Mouse (Mus musculus) thymus, postnatal 36 days (tissue): Measurements from ENCODE around the gene Akap13.
A peak's percentile ranks its signal among the peaks of the same experiment; 100 is the strongest.
"Not testable (repeated sequence)": the region's sequence is repeated elsewhere in the genome, so short reads cannot be mapped to it uniquely, and the experiment has no call there.

Experiments used
- DNase-seq, 2 experiments: peaks; one replicate each; pipeline ENCODE4 v3.0.0; 2022; ENCODE audit warnings: mixed read lengths in 2 of 2

Akap13 gene

DNA sequence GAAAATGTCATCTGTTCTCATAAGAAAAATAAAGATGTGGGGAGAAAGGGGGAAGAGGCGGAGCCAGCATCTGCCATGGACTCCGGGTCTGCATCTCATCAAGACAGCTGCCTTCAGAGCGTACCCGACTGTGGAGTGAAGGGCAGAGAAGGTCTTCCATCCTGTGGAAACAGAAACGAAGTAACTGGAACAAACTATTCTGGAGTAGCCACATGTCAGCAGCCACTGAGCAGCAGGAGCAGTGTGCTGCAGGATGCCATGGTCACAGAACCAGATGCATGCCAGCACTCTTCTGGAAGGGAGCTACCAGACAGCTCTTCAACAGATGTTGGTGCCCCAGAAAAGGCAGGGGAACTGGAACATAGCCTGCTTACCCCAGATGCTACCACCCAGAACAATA lies 153.4 kb downstream of the Akap13 start:
- peak; percentile 32 to 49 for DNase-seq

DNA sequence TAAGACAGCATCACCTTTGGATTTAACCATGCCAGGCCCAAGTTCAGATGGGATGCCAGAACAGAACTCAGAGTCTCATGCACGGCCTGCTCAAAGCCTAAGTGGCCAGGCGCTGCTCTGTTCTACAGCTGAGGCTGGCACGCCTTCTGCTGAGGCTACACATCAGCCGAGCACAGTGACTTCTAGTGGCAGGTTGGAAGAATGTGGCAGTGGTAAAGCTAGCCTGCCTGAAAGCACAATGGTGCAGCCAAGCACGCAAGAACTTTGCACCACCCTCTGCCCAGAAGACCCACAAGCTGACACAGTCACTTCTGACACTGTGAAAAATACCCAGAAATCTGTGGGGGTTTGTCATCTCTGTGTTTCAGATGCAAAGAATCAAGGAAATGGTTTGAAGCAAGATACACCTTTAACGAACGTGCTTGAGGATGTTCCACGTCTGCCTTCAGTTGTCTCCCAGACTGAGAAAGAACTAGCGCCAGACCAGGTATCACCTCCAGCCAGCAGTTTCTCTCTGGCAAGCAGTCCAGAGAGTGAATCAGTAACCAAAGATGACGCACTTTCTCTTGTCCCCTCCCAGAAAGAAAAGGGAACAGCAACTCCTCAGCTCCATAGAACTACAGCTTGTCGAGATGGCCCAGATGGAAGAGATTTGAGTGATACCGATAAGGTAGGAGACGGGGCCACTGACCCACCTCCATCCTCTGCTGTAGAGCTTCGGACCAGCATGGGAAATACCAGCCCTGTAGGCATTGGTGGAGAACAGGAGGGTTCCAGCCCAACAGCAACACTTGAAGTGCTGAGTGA lies 154.3 kb downstream of the Akap13 start:
- DNase-seq, result peak; percentile 61 to 72

DNA sequence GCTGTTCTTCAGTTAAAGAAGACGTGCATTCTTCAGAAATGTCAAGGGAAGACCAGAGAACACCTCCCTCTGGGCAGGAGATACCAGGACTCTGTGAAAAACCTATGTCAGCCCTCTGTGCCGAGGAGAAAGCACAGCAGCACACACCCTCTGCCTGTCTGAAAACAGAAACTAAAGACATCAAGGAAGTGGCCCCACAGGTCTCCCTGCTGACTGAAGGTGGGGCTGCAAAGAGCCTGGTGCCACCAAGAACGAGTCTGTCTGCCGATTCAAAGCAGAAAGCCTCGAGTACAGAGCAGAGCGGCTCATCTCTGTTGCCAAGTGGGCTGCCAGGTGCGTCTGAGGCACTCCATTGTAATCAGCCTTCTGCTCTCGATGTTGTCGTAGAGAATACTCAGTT lies 155.1 kb downstream of the Akap13 start:
- DNase-seq, result peak; percentile 73 to 84

DNA sequence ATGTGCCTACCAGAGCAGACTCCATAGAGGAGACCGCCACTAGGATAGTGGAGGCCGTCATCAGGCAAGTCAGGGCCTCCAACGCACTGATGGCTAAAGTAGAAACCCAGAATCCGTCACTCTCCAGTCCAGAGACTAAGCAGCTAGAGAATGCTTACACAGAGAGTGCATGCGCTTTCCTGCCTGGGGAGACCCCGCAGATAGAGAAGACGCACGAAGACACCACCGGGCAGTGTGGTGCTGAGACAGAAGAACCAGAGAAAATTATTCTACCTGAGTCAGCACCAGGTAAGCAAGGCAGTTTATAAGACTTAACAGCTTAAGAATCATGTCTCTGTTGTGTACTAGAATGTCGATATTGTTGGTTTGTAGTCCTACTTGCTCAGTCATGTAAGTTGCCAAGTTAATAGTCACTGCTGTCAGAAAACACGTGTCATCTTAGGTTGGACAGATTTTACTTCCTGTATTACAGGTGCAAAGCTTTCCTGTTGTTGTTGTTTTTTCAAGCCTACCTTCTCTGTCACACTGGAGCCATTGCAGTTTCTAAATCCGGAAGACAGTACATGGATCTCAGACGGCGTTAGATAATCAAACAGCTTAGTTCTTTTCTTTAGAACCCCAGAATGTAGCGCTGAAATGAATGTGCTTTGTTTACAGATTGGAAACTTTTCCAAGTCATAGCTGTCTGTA lies 156.1 kb downstream of the Akap13 start:
- peak in 1 of 2 experiments; percentile 22 for DNase-seq

DNA sequence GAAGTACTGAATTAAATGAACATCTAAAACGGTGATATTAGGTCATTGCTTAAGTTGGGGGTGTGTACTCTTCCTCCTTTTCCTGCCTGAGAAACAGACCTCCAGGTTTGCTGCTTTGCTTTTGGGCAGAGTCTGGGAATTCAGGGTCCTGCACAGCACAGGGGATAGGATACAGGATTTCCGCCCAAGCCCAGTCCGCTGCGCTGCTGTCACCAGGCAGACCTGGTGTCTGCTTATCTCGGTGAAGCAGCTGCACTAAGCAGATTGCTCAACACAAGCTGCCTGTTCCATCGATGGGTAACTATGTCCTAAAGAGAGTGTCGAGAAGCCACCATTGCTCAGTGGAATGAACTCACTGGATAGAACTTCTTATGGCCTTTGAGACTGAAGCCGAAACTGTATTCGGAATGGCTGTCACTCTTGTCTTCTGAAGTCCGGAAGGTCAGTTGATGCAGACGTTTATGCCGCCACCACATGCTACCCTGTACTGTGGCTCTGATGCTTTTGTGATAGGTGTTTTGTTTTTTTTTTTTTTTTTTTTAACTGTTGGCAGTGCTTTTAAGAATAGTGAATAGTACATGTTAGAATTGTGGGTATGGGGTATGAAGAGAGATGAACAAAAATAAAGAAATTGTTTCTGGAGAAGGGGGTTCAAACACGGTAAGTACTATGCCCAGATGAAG lies 156.8 kb downstream of the Akap13 start:
- peak; percentile 35 to 54 for DNase-seq

DNA sequence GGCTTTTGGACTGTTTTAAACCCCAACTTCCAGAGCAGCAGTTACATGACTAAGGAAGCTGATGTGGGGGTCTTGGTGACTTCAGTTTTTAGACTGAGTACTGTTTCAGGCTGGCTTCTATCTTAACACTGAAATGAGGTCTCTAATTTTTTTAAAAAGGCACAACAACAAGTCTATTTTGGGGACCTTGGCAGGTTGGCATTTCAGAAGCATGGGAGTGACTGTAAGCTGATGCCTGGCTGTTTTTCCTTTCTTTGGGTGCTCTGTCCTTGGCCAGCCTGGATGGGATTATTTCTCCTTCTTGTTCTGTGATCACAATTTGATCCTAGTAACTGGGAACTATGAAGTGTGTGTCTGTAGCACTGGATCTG lies 157.3 kb downstream of the Akap13 start:
- no peak for DNase-seq

DNA sequence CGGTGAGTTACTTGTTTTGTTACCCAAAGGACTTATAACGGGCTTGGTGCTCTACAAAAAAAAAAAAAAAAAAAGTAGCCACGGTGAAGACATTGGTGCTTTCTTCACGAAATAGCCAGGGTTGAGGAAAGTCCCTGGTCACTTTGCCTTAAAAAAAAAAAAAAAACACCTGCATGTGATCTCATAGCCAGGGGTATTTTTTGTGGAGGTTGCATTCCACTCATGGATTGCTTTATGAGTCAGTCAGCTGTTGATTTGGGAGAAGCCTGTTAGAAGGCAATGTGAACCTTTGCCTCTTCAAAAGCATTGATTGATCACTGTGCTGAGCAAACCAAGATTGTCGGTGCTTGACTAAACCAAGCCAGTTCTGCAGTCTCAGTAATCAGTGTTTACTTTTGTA lies 157.9 kb downstream of the Akap13 start:
- no peak for DNase-seq

DNA sequence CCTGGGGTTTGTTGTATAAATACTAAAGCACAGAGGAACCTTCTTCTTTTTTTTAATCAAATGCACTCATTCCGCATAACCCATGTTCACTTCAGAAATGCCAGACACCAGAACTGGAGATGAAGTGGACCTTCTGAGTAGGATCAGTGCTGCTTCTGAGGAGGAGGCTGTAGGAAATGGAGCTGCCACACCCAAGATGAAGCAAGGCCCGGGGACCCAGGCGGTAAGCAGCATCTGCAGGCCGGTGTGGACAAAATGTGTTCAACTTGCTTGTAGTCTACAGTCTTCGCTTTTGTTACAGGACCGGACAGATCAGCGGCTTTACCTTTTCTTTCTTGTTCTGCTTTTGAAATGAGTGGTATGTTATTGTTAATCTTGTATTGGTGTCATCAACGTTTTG lies 159.5 kb downstream of the Akap13 start:
- DNase-seq, result no peak

DNA sequence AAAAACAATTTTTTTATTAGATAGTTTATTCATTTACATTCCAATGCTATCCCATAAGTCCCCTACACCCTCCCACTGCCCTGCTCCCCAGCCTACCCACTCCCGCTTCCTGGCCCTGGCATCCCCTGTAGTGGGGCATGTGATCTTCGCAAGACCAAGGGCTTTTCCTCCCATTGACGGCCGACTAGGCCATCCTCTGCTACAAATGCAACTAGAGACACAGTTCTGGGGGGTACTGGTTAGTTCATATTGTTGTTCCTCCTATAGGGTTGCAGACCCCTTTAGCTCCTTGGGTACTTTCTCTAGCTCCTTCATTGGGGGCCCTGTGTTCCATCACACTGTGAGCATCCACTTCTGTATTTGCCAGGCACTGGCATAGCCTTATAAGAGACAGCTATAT lies 161.9 kb downstream of the Akap13 start:
- DNase-seq, result not testable (repeated sequence)

DNA sequence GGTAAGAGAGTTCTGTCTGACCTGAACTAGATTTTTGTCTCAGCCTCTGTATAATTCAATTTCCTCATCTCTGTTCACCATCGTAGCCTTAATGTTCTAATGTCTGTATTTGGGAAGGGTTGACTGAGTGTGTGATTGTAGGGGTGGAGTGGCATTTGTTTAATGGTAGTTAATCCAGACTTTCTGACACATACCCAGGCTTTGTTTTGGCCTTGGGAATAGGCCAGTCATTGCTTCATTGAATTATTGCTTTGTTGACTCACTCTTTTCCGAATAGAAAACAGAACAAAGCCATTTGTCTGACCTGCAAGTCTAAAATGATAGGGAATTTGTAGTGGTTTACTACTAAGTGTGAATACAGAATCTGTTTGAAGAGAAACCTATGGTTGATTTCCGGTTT lies 163.4 kb downstream of the Akap13 start:
- no peak for DNase-seq

DNA sequence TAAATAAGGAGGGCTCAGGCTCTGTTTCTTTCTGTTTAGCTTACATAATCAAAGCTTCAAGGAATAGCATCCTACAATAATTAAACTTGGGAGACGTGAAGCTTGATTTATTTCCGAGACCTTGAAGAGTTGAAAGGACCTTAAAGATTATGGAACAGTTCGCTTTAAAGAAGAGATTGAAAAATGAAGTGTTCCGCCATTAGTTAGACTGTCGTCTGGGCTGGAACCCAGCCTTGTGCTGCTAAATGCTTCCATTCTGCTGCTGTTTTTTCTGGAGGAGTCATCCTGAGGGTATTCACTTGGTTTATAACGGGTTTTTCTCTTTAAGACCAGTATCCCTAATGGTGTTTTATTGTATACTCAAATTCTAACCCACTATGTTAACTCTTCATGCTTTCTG lies 164.5 kb downstream of the Akap13 start:
- no peak for DNase-seq

DNA sequence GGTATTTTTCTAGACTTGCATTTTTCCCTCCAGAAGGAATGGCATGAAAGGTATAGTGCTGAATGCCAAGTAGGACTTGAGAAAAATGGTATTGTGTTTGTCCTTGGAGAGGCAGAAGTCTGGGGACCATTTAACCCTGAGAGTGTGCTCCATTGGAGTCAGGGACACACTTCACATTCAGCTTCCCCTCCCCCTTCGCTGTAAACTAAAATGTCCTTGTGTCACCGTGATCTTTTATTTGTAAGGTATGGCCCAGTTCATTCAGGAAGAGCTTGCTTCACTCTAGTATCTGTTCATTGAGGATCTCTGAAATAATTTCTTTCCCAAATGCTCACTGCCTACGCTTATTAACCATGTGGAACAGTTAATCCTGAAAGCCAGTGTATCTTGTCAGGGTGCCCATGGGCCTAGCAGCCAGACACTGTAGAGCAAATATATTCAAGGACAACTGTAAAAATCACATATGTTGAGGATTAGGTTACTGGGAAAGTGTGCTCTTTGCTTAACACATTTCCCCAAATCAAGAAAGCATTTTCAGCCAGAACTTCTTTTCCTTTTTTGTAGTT lies 165.1 kb downstream of the Akap13 start:
- DNase-seq, result no peak

DNA sequence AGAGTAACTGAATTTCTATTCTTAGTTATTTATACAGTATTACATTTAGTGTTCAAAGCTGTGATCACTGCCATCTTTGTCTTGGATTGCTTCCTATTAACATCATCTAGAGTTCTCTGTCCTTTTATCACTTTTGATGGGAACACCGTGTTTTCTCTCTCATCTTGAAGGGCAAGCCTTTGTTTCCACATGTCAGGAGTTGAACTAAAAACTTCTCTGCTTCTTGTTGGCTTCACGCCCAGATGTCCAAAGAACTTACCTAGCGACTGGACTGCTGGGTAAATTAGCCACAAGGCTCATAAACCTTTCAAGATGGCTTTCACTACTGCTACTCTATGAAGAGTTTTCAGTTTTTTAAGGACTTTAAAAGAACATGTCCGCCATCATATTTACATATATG lies 165.6 kb downstream of the Akap13 start:
- no peak for DNase-seq

DNA sequence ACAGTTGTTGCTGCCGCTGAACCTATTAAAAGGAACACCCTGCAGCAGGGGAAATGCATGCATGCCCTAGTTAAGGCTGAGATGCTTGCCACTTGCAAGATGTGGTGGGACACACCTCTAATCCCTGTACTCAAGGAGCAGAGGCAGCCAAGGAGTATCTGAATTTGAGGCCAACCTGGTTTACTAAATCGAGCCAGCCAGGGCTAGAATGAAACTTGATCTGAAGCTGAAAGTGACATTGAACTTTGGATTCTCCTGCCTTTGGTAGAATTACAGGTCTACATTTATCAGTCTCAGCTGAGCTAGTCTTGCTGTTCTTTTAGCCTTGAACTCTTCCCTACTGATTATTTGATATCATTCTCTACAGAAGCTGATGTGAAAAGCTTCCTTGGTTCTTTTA lies 172.5 kb downstream of the Akap13 start:
- no peak for DNase-seq

DNA sequence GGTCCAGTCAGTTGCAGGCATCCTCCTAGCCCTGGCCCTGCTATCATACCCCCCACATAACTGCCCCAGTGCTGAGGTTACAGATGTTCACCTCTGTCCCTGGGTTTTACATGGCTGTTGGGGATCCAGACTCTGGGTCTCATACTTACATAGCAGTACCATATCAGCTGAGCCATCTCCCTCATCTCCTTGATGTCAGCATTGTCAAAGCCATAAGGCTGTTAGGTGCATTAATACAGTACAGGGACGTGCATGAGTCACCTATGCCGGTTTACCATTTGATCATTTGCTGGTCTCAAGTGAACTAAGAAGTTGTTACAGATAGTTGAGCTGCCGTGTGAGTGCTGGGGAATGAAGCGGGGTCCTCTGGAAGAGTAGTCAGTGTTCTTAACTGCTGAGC lies 174.3 kb downstream of the Akap13 start:
- DNase-seq, result no peak

DNA sequence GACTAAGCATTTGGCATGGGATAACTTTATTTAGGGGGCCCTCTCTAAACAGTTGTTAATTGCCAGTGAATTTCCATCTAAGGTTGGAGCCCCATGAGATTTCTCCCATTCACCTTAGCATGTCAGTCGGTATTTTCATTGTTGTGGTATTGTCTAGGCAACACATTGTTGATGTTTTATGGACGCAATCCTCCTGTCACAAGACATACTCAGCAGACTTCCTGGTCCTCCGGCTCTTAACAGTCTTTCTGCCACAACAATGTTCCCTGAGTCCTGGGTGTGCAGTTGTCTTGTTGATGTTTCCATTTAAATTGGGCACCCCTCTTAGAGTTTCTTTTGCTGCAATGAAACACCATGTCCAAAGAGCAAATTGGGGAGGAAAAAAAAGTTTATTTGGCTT lies 177.6 kb downstream of the Akap13 start:
- no peak for DNase-seq

DNA sequence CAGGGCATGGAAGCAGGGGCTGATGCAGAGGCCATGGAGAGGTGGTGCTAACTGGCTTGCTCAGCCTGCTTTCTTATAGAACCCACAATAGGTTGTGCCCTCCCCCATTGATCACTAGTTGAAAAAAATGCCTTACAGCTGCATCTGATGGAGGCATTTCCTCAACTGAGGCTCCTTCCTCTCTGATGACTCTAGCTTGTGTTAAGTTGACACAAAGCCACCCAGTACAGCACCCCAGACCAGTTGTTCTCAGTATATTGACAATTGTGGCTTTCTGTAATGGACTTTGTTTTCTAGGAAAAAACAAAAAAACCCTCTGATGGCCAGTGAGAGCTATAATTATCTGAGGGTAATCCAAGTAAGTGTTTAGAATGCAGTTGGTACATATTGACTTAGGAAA lies 178.1 kb downstream of the Akap13 start:
- no peak for DNase-seq

DNA sequence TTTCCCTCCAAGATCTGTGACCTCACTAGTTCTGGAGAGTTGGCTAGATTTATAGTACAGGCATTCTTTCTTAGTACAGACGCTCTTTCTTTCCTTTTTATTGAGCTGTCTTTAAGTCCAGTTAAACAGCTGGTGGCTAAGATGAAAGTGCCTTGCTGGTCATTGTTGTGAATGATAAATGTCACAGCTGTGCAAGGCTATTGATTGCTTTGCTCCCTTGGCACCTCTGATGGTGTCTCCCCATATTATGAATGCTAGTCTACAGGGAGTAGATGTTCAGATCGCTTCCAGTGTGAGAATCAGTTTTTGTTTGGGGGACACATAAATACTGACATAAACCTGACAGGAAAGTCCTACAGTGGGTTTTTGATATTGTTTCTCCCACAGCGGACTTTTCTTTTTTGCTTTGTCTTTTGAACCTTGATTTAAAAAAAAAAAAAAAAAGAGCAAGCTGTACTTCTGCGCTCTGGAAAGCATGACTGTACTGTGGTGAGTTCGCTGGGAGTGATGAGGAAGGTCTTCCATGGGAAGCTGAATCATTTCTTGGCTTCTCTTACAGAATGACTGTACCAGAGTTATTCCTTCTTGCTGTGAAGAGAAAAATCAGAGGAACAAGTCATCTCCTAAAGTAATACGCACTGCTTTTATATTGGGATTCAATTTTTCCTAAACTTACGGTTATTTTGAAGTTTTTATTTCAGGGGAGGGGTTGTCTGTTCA lies 178.6 kb downstream of the Akap13 start:
- no peak for DNase-seq

DNA sequence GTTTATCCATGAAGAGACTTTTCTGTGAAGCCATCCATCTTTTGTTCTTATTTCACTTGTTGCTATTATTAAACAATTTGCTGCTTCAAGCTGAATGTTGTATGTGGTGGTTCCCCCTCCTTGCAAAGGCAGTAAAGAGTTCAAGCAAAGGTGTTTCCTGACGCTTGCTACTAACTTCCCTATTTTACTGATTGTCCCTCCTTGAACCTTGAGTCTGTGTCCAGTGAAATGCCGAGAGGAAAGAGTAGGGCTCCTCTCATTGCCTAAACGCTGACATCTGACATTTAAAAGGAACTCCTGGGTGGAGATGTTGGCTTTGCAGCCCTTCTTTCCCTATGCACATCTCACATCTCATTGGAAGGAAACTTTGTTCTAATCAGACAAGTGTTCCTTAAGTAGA lies 183.4 kb downstream of the Akap13 start:
- DNase-seq, result no peak

DNA sequence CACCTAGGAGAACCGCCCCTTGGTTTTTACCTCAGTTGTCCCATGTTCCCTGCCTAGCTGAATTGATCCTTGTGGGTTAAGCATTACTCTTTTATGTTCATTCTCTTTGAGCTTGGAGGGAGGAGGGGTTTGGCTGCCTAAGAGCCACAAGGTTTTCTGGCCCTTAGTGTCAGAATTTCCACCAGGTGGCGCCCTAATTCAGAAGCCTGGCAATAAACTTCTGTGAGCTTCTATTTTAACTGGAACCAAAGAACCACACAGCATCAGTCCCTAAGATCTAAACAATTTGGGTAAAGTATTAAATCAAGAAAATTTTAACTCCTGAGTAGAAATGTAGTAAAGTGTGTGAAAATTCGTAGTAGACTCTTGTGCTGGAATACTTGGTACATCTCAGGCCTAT lies 184.2 kb downstream of the Akap13 start:
- peak; percentile 68 to 73 for DNase-seq

DNA sequence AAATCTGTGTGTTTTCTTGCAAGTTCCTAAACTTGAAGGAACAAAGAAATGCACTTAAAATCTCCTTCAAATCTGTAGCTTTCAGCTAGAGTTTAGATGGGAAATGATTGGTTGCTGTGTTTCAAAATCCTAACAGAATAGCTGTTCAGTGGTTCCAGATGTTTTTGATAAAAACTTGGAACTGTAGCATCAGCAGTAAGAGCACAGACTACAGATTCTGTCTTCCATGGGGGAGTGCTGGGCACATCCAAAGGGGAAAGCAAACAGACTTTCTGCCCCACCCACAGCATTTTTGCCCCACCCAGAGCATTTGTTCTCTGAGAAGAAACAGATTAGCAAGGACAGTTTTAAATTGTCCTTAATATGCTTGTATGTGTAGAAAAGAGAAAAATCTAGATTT lies 184.7 kb downstream of the Akap13 start:
- DNase-seq, result no peak

DNA sequence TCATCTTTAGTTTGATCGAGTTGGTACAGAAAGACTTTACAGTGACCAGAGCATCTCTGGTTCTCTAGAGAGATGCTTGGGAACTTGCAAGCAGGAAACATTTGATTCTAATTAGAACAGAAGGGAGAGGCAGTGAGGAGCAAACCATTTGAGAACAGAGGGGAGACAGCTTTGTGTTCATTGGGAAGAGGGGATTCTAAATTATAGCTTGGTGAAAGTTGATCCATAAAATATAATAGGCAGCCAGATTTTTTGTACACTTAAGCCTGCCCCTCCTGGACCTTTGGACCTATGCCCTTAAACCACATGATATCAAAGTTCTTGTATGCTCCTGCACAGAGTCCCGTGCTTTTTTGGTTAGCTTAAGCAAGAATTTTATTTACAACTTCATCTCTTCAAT lies 185.3 kb downstream of the Akap13 start:
- no peak for DNase-seq
